Mouse (Mus musculus) heart, embryonic 14.5 days (tissue): Measurements from ENCODE around the gene Usp20. TPM values are rescaled to one million over a fixed set of nuclear protein-coding genes. Genes with fewer than 3 reads are reported as not detected.

Source experiments
- ATAC-seq: fragments of 200-750 bp; cut with Nextera tagmentation; 2 replicates; pipeline ENCODE4 v1.8.0; 2017; ENCODE audit warnings: low read depth, moderate TSS enrichment; ENCODE audit not compliant: insufficient number of reproducible peaks, insufficient read depth, low FRiP score
- H3K27ac ChIP-seq, 2 experiments: fragments of 200-500 bp in 1 of 2; fragments of 300-500 bp in 1 of 2; sonication (generic) in 1 of 2; replicated peaks in 1 of 2; 2 replicates each; pipeline ENCODE4 v1.5.1; 2012 to 2014; ENCODE audit warnings: low read depth in 2 of 2, low read length in 2 of 2, control low read depth in 1 of 2, mild to moderate bottlenecking in 1 of 2, mixed read lengths in 1 of 2; ENCODE audit not compliant: control insufficient read depth in 1 of 2, insufficient read depth in 1 of 2
- H3K27me3 ChIP-seq: fragments of 300-500 bp; sonication (generic); 2 replicates; pipeline ENCODE4 v1.6.1; 2014; ENCODE audit warnings: mild to moderate bottlenecking, low read length, control low read depth; ENCODE audit not compliant: control insufficient read depth, insufficient read depth
- H3K36me3 ChIP-seq: fragments of 300-500 bp; sonication (generic); 2 replicates; pipeline ENCODE4 v1.6.1; 2014; ENCODE audit warnings: mild to moderate bottlenecking, control low read depth, low read length, mixed read lengths; ENCODE audit not compliant: control insufficient read depth, insufficient read depth
- H3K4me1 ChIP-seq, 2 experiments: fragments of 200-500 bp in 1 of 2; fragments of 300-500 bp in 1 of 2; sonication (generic) in 1 of 2; 2 replicates each; pipeline ENCODE4 v1.6.1; 2012 to 2014; ENCODE audit warnings: low read length in 2 of 2, control low read depth in 1 of 2, mixed read lengths in 1 of 2; ENCODE audit not compliant: control insufficient read depth in 2 of 2, insufficient read depth in 2 of 2
- H3K4me2 ChIP-seq: fragments of 300-500 bp; sonication (generic); 2 replicates; pipeline ENCODE4 v1.6.1; 2014; ENCODE audit warnings: mild to moderate bottlenecking, low read length
- H3K4me3 ChIP-seq, 2 experiments: fragments of 200-500 bp in 1 of 2; fragments of 300-500 bp in 1 of 2; sonication (generic) in 1 of 2; 2 replicates each; pipeline ENCODE4 v1.5.1; 2012 to 2014; ENCODE audit warnings: low read length in 2 of 2, mild to moderate bottlenecking in 2 of 2, control low read depth in 1 of 2, low read depth in 1 of 2, moderate library complexity in 1 of 2; ENCODE audit not compliant: control insufficient read depth in 1 of 2, insufficient read depth in 1 of 2
- H3K9ac ChIP-seq: fragments of 300-500 bp; sonication (generic); 2 replicates; pipeline ENCODE4 v1.6.1; 2014; ENCODE audit warnings: mild to moderate bottlenecking, low read length
- H3K9me3 ChIP-seq: fragments of 300-500 bp; sonication (generic); 2 replicates; pipeline ENCODE4 v1.6.1; 2016; ENCODE audit warnings: low read length, control low read depth; ENCODE audit not compliant: control insufficient read depth
- WGBS: fragments of 180-500 bp; shearing (Covaris S2); extraction: QIAGEN DNeasy Blood & Tissue Kit; methylation state at CpG from one replicate; pipeline ENCODE4 v1.1.7; 2014; 5-methylcytosine and 5-hydroxymethylcytosine counted together
- polyA plus RNA-seq: library from polyadenylated mRNA; unstranded; fragments of >200 nt; fragmentation: Nextera tagmentation; extraction: Ambion mirVana; gene quantifications from 2 replicates; pipeline ENCODE4 v1.2.1, GENCODE M21; 2014

Gene Usp20
- polyA plus RNA-seq, 1 experiment from 2014 or later, result 35.6 TPM

DNA sequence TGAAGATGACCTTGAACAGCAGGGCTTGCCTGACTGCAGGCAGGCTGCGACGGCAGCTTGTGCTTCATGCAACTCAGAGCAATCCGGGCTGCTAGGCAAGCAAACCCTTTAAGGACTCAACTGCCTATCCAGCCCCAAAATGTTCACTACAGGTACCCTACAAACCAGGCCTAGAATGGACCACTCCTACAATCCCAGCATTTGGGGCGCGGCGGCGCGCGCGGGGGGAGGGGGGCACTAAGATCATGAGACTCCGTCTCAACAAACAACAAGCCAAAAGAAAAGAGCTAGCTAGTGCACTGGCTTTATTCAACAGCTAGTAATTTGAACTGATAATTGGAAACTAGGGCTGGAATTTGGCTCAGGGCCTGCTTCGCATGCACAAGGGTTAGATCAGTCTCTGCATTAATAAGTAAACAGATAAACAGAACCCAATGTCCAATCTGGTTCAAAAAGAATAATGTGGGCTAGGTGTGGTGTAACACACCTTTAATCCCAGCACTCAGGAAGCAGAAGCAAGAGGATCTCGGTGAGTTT is 85.0 kb downstream of the Usp20 start:
- no peaks in the 10 kb centered on the region for H3K9me3 ChIP-seq
- H3K27ac ChIP-seq, result peak overlapping the region in 1 of 2 experiments; percentile 49; a peak in 1 of 4 replicates
- 76% methylated on average over 13 of the region's 13 CpGs for WGBS
- peaks cover 9 to 14% of the 10 kb centered on the region in 2 experiments for H3K4me1 ChIP-seq
- H3K27me3 ChIP-seq, result no peaks in the 10 kb centered on the region
- H3K9ac ChIP-seq, result no peak overlapping the region
- no peak for ATAC-seq
- H3K4me2 ChIP-seq, result no peak overlapping the region
- peaks cover 12% of the 10 kb centered on the region for H3K36me3 ChIP-seq
- no peak overlapping the region for H3K4me3 ChIP-seq

DNA sequence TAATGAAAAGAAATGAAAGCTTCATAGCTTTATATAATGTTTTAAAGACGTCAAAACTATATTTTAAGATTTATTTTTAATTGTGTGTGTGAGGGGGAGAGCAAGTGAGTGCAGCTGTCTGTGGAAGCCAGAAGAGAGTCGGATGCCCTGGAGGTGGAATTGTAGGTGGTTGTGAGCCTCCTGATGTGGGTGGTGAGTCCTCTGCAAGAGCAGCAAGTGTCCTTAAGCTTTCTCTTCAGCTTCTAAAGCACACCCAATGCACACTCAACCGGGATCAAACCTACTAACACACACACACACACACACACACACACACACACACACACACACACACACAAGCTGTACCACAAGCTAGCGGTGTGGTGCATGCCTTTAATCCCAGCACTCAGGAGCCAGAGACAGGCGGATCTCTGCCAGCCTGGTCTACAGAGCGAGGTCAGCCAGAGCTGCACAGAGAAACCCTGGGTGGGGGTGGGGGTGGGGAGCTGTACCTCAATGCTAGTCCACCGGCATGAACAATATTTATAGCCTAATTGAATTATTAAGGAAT is 85.7 kb downstream of the Usp20 start:
- no peak for ATAC-seq

DNA sequence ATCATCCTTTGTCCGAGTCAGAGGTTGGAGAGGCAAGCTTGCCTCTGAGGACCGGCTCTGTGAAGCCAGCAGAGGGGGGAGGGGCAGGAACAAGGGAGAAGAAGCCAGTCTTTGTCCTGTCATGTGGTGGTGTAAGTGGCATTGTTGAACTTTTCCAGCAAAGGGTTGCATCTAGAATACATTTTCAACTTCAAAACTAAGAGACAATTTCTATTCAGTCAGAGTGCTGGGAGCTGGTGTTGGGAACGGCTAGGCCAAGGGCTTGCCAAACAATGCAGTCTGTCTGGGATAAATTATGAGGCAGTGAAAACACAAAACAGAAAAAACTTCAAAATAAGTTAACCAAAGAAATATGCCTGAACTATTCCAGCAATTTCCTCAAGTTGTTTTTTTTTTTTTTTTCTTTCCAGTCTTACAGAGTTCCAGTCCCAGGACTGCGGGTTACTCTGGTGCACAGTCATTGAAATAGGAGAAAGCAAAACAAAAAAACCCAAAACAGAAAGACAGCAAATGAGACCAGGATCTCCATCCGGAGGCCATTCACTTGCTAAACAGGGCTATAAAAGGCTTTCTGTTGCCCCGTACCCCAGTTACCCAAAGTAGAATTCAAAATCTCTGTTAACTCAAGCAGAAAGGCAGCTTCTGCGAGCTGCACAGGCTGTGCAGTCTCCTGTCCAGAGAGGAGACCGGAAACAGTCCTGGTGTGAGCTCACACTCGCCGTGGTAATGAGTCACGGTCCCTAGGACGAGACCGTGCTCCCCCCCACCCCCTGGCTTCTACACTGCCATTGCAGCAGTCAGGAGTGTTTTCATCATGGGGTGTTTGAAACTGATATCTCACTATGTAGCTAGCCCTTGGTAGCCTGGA is 86.4 kb downstream of the Usp20 start:
- peak overlapping the region; percentile 67 to 70 for H3K27ac ChIP-seq
- no peak overlapping the region for H3K4me2 ChIP-seq
- H3K27me3 ChIP-seq, result no peaks in the 10 kb centered on the region
- WGBS, result 49% methylated on average over 13 of the region's 13 CpGs
- no peak overlapping the region for H3K9ac ChIP-seq
- H3K36me3 ChIP-seq, result peaks cover 20% of the 10 kb centered on the region
- H3K9me3 ChIP-seq, result peaks cover 6% of the 10 kb centered on the region; the same call in 1 of the 2 replicates
- no peak overlapping the region for H3K4me3 ChIP-seq
- peaks cover 9 to 14% of the 10 kb centered on the region in 2 experiments for H3K4me1 ChIP-seq
- no peak; the same call in 1 of the 2 replicates for ATAC-seq

More for the DNA sequence above, 85.7 kb downstream of the Usp20 start:
- H3K36me3 ChIP-seq, result peaks cover 14% of the 10 kb centered on the region
- 70% methylated on average over 7 of the region's 7 CpGs for WGBS
- H3K4me1 ChIP-seq, result peaks cover 9 to 14% of the 10 kb centered on the region in 2 experiments
- peaks cover 5% of the 10 kb centered on the region; the same call in 1 of the 2 replicates for H3K9me3 ChIP-seq
- no peak overlapping the region for H3K4me3 ChIP-seq
- H3K27ac ChIP-seq, result peak overlapping the region in 1 of 2 experiments; percentile 70; a peak in 2 of 4 replicates
- H3K4me2 ChIP-seq, result no peak overlapping the region
- H3K9ac ChIP-seq, result no peak overlapping the region
- H3K27me3 ChIP-seq, result no peaks in the 10 kb centered on the region

DNA sequence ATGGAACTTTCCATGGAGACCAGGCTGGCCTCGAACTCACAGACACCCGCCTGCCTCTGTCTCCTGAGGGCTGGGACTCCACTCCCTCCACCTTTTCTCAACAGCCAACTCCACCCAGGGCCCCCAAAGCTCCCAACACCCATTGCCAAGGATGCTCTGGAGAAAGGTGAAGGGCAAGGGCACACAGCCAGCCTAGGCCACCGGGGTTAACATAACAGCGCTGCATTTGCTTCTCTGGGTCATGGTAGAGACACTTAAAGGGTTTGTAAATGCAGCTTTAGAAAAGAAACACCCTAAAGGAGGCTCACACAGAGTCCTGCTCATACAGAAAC is 87.0 kb downstream of the Usp20 start:
- Histone ChIP-seq H3K27me3 (no peaks in the 10 kb centered on the region), H3K4me3 (no peak overlapping the region), H3K4me2 (no peak overlapping the region), H3K4me1 (peaks cover 9 to 14% of the 10 kb centered on the region in 2 experiments), H3K36me3 (peaks cover 22% of the 10 kb centered on the region), H3K9me3 (peaks cover 6% of the 10 kb centered on the region; the same call in 1 of the 2 replicates), H3K9ac (no peak overlapping the region), H3K27ac (peak overlapping the region; percentile 39 to 70)
- no peak for ATAC-seq
- 79% methylated on average over 4 of the region's 4 CpGs for WGBS

DNA sequence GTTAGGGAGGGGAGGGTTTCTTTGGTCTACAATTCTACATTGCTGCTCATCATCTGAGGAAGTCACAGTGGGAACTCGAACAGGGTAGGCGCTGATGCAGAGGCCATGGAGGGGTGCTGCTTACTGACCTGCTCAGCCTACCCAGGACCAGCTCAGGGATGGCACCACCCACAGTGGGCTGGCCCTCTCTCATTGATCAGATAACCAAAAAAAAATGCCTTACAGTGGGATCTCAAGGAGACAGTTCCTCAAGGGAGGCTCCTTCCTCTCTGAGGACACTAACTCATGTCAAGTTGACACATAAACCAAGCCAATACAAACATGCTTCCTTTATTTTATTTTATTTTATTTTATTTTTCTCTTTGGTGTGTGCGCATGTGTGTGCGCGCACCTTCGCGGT is 87.4 kb downstream of the Usp20 start:
- 91% methylated on average over 7 of the region's 7 CpGs for WGBS
- Histone ChIP-seq H3K9ac (no peak overlapping the region), H3K4me2 (no peak overlapping the region), H3K27me3 (no peaks in the 10 kb centered on the region), H3K9me3 (peaks cover 6% of the 10 kb centered on the region; the same call in 1 of the 2 replicates), H3K27ac (peak overlapping the region; percentile 39 to 70; a peak in 2 of 4 replicates), H3K4me1 (peaks cover 9 to 14% of the 10 kb centered on the region in 2 experiments), H3K4me3 (no peak overlapping the region), H3K36me3 (peaks cover 22% of the 10 kb centered on the region)
- ATAC-seq, result no peak

Other genes with a start within 250 kb of the Usp20 start
- 1.8 and 2.1 TPM in 2 replicates for gene 1700001O22Rik, start 178.6 kb upstream of the Usp20 start, polyA plus RNA-seq
- gene Ntmt1, start 174.5 kb upstream of the Usp20 start, polyA plus RNA-seq, result 84.2 and 84.9 TPM in 2 replicates
- 16.7 and 17.8 TPM in 2 replicates for gene Asb6, start 151.9 kb upstream of the Usp20 start, polyA plus RNA-seq
- 33.2 and 47.0 TPM in 2 replicates for gene Prrx2, start 147.3 kb upstream of the Usp20 start, polyA plus RNA-seq
- gene Ptges, start 52.4 kb upstream of the Usp20 start, polyA plus RNA-seq, result 3.2 and 3.9 TPM in 2 replicates
- gene Tor1b, start 29.3 kb upstream of the Usp20 start, polyA plus RNA-seq, result 22.4 and 26.1 TPM in 2 replicates
- gene Tor1a, start 14.3 kb upstream of the Usp20 start, polyA plus RNA-seq, result 44.4 and 48.8 TPM in 2 replicates
- gene BC005624, start 78 bp upstream of the Usp20 start, polyA plus RNA-seq, result 30.8 and 32.9 TPM in 2 replicates
- 17.6 and 19.4 TPM in 2 replicates for gene Fnbp1, start 159.7 kb downstream of the Usp20 start, polyA plus RNA-seq
- 26.6 and 27.3 TPM in 2 replicates for gene Gpr107, start 170.0 kb downstream of the Usp20 start, polyA plus RNA-seq